Mouse (Mus musculus) stomach, embryonic 14.5 days (tissue): Measurements from ENCODE around the gene Crym. TPM values are rescaled to one million over a fixed set of nuclear protein-coding genes. Genes with fewer than 3 reads are reported as not detected.

Source experiments
- ATAC-seq: fragments of 200-750 bp; cut with Nextera tagmentation; 2 replicates; pipeline ENCODE4 v1.8.0; 2017; ENCODE audit warnings: low read depth, moderate TSS enrichment; ENCODE audit not compliant: insufficient number of reproducible peaks, insufficient read depth, low FRiP score
- H3K27ac ChIP-seq: fragments of 300-500 bp; sonication (generic); 2 replicates; pipeline ENCODE4 v1.5.1; 2014; ENCODE audit warnings: mild to moderate bottlenecking, low read length, moderate library complexity, mixed read lengths
- H3K27me3 ChIP-seq: fragments of 300-500 bp; sonication (generic); 2 replicates; pipeline ENCODE4 v1.6.1; 2014; ENCODE audit warnings: low read length, control low read depth, mixed read lengths; ENCODE audit not compliant: control insufficient read depth, insufficient read depth
- H3K36me3 ChIP-seq: fragments of 300-500 bp; sonication (generic); 2 replicates; pipeline ENCODE4 v1.6.1; 2014; ENCODE audit warnings: mild to moderate bottlenecking, control low read depth, low read length, moderate library complexity, mixed read lengths; ENCODE audit not compliant: control insufficient read depth, insufficient read depth
- H3K4me1 ChIP-seq: fragments of 300-500 bp; sonication (generic); 2 replicates; pipeline ENCODE4 v1.6.1; 2014; ENCODE audit warnings: low read length, control low read depth, mixed read lengths; ENCODE audit not compliant: control insufficient read depth, insufficient read depth
- H3K4me2 ChIP-seq: fragments of 300-500 bp; sonication (generic); replicated peaks from 2 replicates; pipeline ENCODE4 v1.6.1; 2014; ENCODE audit warnings: low read depth, low read length, control low read depth
- H3K4me3 ChIP-seq: fragments of 300-500 bp; sonication (generic); 2 replicates; pipeline ENCODE4 v1.5.1; 2014; ENCODE audit warnings: low read depth, low read length, control low read depth
- H3K9ac ChIP-seq: fragments of 300-500 bp; sonication (generic); replicated peaks from 2 replicates; pipeline ENCODE4 v1.6.1; 2014; ENCODE audit warnings: low read depth, mild to moderate bottlenecking, control low read depth, low read length, moderate library complexity, mixed read lengths
- H3K9me3 ChIP-seq: fragments of 300-500 bp; sonication (generic); 2 replicates; pipeline ENCODE4 v1.6.1; 2016; ENCODE audit warnings: low read depth, low read length, control low read depth; ENCODE audit not compliant: control insufficient read depth
- WGBS: fragments of 180-500 bp; shearing (Covaris S2); extraction: QIAGEN DNeasy Blood & Tissue Kit; methylation state at CpG from one replicate; pipeline ENCODE4 v1.1.7; 2014; 5-methylcytosine and 5-hydroxymethylcytosine counted together
- polyA plus RNA-seq: library from polyadenylated mRNA; unstranded; fragments of >200 nt; fragmentation: Nextera tagmentation; extraction: Ambion mirVana; gene quantifications from 2 replicates; pipeline ENCODE4 v1.2.1, GENCODE M21; 2014

Gene Crym
- polyA plus RNA-seq, 1 experiment from 2014 or later = 9.3 TPM

GRCm38 (mm10) chr7:120190150-120190665, 11.7 kb downstream of the Crym start:
- Histone ChIP-seq H3K4me2 (no peak overlapping the region), H3K9ac (no peak overlapping the region), H3K4me1 (0 out of 2 replicates have a peak, but pooled peaks cover 3% of the 10 kb centered on the region), H3K27ac (no peak overlapping the region), H3K9me3 (no peaks in the 10 kb centered on the region), H3K4me3 (no peak overlapping the region), H3K36me3 (no peaks in the 10 kb centered on the region), H3K27me3 (no peaks in the 10 kb centered on the region)
- no peak for ATAC-seq
- WGBS = 49% methylated on average over 8 of the region's 8 CpGs

GRCm38 (mm10) chr7:120189369-120190149, 12.4 kb downstream of the Crym start:
- H3K9ac ChIP-seq = no peak overlapping the region
- H3K4me1 ChIP-seq = 0 out of 2 replicates have a peak, but pooled peaks cover 3% of the 10 kb centered on the region
- no peak overlapping the region for H3K4me2 ChIP-seq
- 59% methylated on average over 8 of the region's 8 CpGs for WGBS
- H3K27ac ChIP-seq = no peak overlapping the region
- no peaks in the 10 kb centered on the region for H3K36me3 ChIP-seq
- H3K27me3 ChIP-seq = no peaks in the 10 kb centered on the region
- no peaks in the 10 kb centered on the region for H3K9me3 ChIP-seq
- ATAC-seq = no peak
- no peak overlapping the region for H3K4me3 ChIP-seq

GRCm38 (mm10) chr7:120188946-120189345, 13.0 kb downstream of the Crym start:
- Histone ChIP-seq H3K9ac (no peak overlapping the region), H3K27me3 (no peaks in the 10 kb centered on the region), H3K4me3 (no peak overlapping the region), H3K27ac (no peak overlapping the region), H3K9me3 (no peaks in the 10 kb centered on the region), H3K36me3 (no peaks in the 10 kb centered on the region), H3K4me1 (0 out of 2 replicates have a peak, but pooled peaks cover 3% of the 10 kb centered on the region), H3K4me2 (no peak overlapping the region)
- ATAC-seq = no peak
- 90% methylated on average over 5 of the region's 5 CpGs for WGBS

- Histone ChIP-seq H3K9me3 (no peaks in the 10 kb centered on the region), H3K36me3 (no peaks in the 10 kb centered on the region), H3K4me2 (no peak overlapping the region), H3K4me3 (no peak overlapping the region), H3K9ac (no peak overlapping the region), H3K4me1 (no peaks in the 10 kb centered on the region), H3K27me3 (no peaks in the 10 kb centered on the region), H3K27ac (no peak overlapping the region)
- ATAC-seq = no peak
Observed at GRCm38 (mm10) chr7:120182891-120183290, 19.0 kb downstream of the Crym start.

- H3K27ac ChIP-seq = no peak overlapping the region
- no peaks in the 10 kb centered on the region for H3K4me1 ChIP-seq
- H3K36me3 ChIP-seq = no peaks in the 10 kb centered on the region
- ATAC-seq = no peak
- 88% methylated on average over 4 of the region's 4 CpGs for WGBS
- no peaks in the 10 kb centered on the region for H3K27me3 ChIP-seq
- H3K9ac ChIP-seq = no peak overlapping the region
- H3K9me3 ChIP-seq = no peaks in the 10 kb centered on the region
- H3K4me3 ChIP-seq = no peak overlapping the region
- no peak overlapping the region for H3K4me2 ChIP-seq
Observed at GRCm38 (mm10) chr7:120181401-120182230, 20.3 kb downstream of the Crym start.

GRCm38 (mm10) chr7:120180547-120180946, 21.4 kb downstream of the Crym start:
- H3K4me1 ChIP-seq = no peaks in the 10 kb centered on the region
- no peaks in the 10 kb centered on the region for H3K36me3 ChIP-seq
- no peak overlapping the region for H3K9ac ChIP-seq
- H3K4me2 ChIP-seq = no peak overlapping the region
- no peak overlapping the region for H3K4me3 ChIP-seq
- 81% methylated on average over 5 of the region's 5 CpGs for WGBS
- H3K27me3 ChIP-seq = no peaks in the 10 kb centered on the region
- H3K9me3 ChIP-seq = no peaks in the 10 kb centered on the region
- no peak for ATAC-seq
- no peak overlapping the region for H3K27ac ChIP-seq

GRCm38 (mm10) chr7:120178935-120179334, 23.0 kb downstream of the Crym start:
- no peaks in the 10 kb centered on the region for H3K27me3 ChIP-seq
- no peak overlapping the region for H3K27ac ChIP-seq
- no peaks in the 10 kb centered on the region for H3K36me3 ChIP-seq
- H3K4me3 ChIP-seq = no peak overlapping the region
- no peaks in the 10 kb centered on the region for H3K4me1 ChIP-seq
- WGBS = 14% methylated on average over 2 of the region's 2 CpGs
- no peak overlapping the region for H3K9ac ChIP-seq
- H3K4me2 ChIP-seq = no peak overlapping the region
- no peaks in the 10 kb centered on the region for H3K9me3 ChIP-seq
- no peak for ATAC-seq

GRCm38 (mm10) chr7:120177611-120178010, 24.3 kb downstream of the Crym start:
- ATAC-seq = no peak
- 89% methylated on average over 3 of the region's 3 CpGs for WGBS
- Histone ChIP-seq H3K9ac (no peak overlapping the region), H3K27me3 (no peaks in the 10 kb centered on the region), H3K9me3 (no peaks in the 10 kb centered on the region), H3K4me3 (no peak overlapping the region), H3K4me2 (no peak overlapping the region), H3K4me1 (no peaks in the 10 kb centered on the region), H3K36me3 (no peaks in the 10 kb centered on the region), H3K27ac (no peak overlapping the region)
